Mouse (Mus musculus) cerebellum, postnatal 14 days (tissue): ENCODE data around the gene Nob1.

Experiments used
- DNase-seq, 2 experiments: peaks; one replicate each; pipeline ENCODE4 v3.0.0; 2021; ENCODE audit warnings: mixed read lengths in 2 of 2

Nob1 gene

DNA sequence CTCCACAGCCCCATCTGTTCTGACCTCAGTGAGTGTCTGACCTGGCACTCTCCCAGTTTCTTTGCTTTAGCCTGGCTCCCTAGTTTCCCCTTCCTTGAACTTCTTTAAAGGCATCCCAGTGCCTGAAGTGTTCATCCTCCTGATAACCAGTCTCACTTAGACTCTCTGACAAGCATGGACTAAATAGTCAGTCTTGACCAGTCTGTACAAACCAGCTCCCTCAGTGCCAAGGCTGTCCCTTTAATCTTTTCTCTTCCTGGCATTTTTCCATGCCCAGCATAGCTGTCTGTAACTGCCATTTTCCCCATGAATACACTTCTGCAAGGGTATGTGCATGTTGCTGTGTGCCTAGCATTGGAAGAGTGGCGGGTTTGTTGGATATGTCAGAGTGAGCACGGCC is 39.8 kb downstream of the Nob1 start:
- DNase-seq: no peak

DNA sequence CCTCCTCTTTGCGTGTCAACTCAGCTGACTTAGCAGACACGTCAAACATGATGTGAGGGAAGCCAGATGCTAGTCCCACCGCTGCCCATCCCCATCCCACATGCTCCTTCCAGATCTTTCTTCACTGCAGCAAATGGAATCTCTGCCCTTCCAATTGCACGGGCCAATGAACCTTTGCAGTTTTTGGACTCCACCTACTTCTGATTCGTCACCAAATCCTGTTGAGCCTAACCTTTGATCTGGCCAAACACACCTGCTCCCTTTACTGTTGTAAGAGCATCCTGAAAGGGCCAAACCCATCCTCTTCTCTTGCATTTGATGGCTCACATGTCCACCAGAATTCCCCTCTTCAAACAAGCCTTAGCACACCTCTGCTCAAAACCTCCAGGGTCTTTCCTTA is 40.2 kb downstream of the Nob1 start:
- no peak for DNase-seq

DNA sequence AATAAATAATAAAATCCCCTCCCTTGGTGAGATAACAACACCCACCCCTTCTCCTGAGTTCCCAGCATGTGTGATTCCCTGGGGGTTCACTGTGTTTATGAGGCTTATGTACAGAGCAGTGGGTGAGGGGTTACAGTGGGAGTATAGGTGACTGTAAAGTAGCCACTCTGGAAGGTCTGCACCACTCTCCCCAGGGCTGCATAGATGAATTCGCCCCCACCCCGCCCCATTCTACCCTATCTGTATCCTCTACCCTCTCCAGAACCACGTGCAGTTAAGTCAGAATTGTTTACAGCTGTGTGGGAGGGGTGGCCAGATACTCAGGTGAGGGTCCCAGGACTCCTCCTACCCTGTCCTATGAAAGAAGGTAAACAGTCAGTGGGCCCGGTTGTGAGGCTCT is 42.0 kb downstream of the Nob1 start:
- no peak for DNase-seq

DNA sequence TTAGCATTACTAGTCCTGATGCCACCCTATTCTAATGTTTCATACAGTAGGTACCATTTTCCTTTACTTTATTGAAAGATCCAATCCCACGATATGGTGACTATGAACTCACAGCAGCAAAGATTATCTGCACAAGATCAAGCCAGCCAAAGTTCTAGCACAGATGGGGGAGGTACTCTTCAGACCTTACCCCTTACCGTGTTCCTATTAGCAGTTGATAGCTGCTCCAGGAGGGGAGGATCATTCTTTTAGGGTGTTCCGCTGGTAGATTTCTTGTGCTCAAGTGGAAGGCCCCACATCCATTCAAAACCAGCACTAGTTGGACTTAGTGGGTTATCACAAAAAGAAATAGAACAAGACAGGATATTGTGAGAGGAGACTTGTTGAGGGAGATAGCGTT is 43.2 kb downstream of the Nob1 start:
- no peak for DNase-seq

DNA sequence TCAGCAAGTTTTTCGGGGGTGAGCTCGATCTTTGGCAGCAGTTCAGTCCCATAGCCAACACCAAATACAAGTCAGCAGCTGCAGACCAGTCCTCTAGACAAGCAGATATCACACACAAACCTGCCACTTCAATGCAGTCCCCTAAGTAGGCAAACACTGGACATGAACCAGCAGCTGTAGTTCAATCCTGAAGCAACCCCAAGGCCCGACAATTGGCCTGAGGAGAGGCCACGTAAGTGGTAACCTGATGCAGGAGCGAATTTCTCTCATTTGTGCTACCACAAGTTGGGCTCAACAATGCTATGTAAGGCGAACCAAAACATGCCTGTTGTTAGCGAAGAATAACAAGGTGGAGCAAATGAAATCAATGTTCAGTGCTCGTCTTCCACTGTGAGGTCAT is 44.1 kb downstream of the Nob1 start:
- no peak for DNase-seq

DNA sequence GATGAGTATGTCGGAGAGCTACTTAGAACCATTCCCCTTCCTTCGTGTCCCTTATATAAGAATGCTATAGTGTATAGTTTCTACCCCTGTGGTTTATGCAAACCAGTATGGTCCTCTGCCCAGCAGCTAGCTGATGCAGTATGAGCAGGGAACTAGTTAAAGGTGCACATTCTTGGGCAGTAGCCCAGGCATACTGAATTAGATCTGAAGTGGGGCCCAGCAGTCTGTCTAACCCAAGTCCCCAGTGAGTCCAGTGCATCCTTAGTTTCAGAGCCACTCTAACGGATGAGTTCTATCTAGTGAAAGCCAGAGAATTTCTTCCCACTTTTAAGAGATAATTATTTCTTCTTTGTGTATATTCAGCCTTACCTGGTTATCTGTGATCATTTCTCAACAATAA is 47.5 kb downstream of the Nob1 start:
- no peak for DNase-seq

DNA sequence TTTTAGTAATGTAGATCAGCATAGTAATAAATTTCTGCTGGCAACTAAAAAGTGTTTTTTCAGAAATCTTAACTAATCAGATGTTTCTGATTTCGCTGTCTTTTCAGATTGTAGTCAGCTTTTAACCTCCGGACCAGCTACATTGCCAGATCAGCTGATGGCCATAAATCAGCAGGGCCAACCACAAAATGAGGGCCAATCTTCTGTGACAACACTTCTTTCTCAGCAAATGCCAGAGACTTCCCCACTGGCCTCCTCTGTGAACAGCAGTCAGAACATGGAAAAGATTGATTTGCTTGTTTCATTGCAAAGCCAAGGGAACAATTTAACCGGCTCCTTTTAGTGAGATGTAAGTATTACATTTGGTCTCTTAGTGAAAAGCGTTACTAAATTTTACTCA is 54.5 kb downstream of the Nob1 start:
- DNase-seq: no peak
